Mouse (Mus musculus) adrenal gland, postnatal 4 days (tissue): Measurements from ENCODE around the gene Ncoa1. TPM values are rescaled to one million over a fixed set of nuclear protein-coding genes. Genes with fewer than 3 reads are reported as not detected.
"Not testable (repeated sequence)": the region's sequence is repeated elsewhere in the genome, so short reads cannot be mapped to it uniquely, and the experiment has no call there.

ENCODE experiments used
- DNase-seq, 2 experiments: peaks; one replicate each; pipeline ENCODE4 v3.0.0; 2021 to 2022; ENCODE audit warnings: low spot score in 2 of 2, mixed read lengths in 2 of 2
- total RNA-seq, 2 experiments: library from RNA; stranded (reverse); gene quantifications; 2 replicates each; pipeline ENCODE4 v1.2.3; 2021

Ncoa1 gene
- total RNA-seq, 2 experiments from 2014 or later = 47.5 to 48.2 TPM

DNA sequence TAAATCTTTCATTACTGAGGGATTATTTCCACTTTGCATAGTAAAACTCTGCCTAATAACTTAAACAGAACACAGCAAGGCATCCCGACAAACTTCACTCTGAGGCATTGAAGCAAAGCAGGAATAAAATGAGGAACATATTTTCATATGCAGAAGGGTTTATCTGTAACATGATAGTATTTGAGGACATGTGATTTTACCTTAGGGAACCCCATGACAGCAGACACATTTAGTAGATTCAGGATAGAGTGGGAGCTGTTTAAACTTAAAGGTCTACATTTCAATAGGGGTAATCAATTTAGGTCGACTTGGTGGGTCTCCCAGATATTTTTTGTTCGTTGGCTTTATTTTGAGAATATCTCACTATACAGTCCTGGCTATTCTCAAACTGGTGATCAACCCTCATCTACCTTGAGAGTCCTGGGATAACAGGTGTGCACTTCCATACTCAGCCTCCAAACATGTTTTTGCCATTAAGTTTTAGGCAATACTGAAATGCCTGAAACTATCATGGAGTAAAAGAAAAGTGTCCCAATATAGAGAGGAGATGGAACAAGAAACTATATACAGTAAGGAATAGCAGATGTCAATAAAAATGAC lies 136.6 kb downstream of the Ncoa1 start:
- DNase-seq = no peak

DNA sequence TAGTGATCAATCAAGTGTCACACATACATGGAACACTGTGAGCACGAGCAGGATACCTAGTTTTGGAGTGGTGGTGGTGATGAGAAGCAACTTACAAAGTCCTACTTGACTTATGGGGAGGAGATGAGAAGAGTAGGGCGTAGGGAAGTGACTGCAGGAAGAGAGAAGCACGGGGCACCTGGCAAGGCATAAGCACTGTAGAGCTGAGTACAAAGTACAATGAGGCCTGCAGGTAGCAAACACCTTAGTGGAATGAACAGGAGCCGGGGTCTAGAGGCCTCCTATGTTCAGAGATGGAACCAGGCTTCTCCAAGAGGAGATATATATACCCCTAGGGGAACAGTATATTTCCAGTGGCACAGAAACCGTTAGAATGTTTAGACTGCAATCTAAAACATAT lies 153.4 kb downstream of the Ncoa1 start:
- DNase-seq = no peak

- DNase-seq = no peak
These were observed 154.8 kb downstream of the Ncoa1 start for GRCm38 (mm10) chr12:4322227-4322626.

- DNase-seq = no peak
These were observed 163.2 kb downstream of the Ncoa1 start for GRCm38 (mm10) chr12:4313824-4314223.

DNA sequence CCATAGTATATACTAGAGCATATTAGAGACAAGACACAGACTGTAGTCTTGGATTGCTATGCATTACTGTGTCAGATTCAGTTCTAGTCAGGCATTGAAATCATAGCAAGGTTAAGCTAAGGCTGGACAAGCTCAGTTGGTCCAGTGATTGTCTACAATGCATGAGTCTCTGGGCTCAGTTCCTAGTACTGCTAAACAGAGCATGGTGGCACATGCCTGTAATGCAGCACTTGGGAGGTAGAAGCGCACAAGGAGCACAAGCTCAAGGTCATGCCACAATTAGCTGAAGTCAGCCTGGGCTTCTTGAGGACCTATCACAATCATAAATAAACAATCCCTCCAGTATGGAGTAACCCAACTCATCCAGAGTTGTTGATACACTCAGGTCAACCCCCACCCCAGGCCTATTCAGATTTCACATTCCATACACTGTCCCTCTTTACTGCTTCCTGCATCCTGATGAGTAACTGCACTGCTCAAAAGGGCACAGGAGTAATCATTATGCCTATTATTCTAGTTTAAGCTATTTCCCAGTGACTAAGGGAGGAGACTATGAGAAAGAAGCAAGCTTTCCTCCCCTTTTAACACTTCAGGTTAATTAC lies 170.2 kb downstream of the Ncoa1 start:
- no peak for DNase-seq

DNA sequence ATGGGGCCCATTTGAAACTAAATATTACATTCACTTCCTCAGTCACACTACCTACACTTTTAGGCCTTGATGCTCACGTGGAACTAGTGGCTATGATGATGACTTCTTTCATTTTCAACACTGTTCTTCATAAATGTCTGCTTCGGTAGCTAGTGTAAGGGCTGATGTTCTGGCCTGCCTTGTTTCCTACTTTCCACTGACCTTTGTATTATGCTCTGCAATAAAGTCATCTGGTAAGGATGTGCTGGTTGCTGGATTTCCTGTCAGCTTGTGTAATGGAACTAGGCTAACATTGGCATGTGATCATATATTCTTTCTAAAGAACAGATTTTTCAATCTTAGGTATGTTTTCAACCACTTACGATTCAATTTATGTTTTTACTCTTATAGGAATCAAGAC lies 177.7 kb downstream of the Ncoa1 start:
- DNase-seq = no peak

DNA sequence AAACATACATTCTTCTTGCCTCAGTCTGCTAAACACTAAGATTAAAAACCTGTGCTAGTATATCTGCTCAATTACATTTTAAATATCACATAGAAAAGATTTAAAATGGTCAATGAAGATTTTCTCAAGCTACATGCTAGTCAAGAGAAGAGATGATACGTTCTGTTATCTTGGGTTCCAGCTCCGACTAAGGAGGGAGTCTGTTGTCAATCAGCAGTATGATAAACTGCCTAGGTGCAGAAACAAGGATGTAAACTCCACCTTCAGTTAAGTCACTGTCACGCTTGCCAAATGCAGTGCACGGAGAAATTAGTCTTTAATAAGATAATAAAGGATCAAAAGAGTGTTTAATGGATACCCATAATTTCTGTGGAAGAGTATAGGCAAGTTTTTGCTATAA lies 178.4 kb downstream of the Ncoa1 start:
- no peak for DNase-seq

DNA sequence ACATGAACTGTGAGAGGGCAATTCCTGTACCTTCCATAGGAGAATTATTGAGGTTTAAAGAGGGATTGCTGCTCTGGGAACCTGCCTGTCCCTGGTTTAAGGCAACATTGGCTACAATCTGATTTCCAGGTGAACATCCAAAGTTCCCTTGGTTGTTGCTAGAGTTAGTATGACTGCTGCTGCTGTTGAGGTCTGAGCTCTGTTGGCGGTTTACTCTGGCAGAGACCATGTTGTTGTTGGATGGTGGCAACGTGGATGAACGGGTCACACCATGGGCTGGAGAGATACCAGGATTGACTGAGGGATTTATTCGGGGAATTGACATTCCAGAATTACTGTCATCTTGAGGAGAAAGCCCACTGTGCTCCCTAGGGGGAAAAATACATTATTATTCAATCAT lies 181.1 kb downstream of the Ncoa1 start:
- no peak for DNase-seq

GRCm38 (mm10) chr12:4295281-4295680 lies 181.7 kb downstream of the Ncoa1 start:
- DNase-seq = no peak

- no peak for DNase-seq
These were observed 183.2 kb downstream of the Ncoa1 start for GRCm38 (mm10) chr12:4293813-4294212.

- no peak for DNase-seq
These were observed 191.8 kb downstream of the Ncoa1 start for GRCm38 (mm10) chr12:4285186-4285585.

- DNase-seq = no peak
These were observed 197.1 kb downstream of the Ncoa1 start for GRCm38 (mm10) chr12:4279878-4280277.

DNA sequence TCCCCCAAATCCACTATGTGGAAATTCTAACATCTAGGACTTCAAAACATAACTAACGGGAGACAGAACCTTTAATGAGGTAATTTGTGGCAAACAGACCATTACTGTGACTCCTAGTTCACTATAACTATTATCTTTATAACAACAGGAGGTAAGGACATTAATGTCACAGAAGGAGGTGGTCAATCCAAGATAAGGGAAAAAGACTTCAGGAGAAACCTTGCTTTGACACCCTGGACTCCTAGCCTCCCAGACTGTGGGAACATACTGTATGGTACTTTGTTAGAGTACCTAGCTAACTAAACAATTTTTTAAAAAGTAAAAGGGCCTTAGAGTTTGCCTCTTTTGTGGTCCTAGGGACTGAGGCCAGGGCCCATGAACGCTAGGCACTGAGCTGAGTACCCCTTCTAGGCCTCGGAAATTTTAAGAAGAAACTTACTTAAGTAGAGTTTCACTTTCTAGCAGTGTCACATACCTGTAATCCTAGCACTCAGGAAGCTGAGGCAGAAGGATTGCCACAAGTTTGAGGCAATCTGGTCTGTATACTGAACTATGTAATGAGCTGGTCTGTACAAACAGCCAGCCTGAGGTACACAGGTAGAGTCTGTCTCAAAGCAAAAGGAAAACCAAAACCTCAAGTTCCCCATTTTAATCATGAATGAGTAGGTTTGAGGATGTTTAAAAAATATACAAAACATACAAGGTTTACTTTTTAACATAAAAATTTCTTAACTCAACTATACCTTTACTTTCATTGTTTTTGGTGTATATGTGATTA lies 197.8 kb downstream of the Ncoa1 start:
- no peak for DNase-seq

- DNase-seq = no peak
These were observed 205.9 kb downstream of the Ncoa1 start for GRCm38 (mm10) chr12:4271078-4271477.

DNA sequence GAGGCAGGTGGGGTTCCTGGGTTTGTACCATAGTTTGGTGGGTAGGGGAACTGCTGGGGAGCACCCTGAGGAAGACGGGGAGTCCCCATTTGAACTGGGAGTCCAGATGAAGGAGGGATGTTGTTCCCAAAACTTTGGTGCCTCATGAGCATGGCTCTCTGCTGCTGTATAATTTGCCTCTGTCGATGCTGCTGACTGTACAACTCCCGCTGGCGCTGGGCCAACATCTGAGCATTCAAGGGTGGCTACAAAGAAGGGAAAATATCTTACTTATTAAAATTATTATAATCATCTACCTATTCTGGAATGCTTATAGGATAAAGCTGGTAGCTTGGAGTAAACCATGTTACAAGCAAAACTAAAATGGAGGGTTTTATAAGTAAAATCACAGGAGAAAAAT lies 209.2 kb downstream of the Ncoa1 start:
- no peak for DNase-seq

GRCm38 (mm10) chr12:4252742-4253655 lies 224.0 kb downstream of the Ncoa1 start:
- no peak for DNase-seq

GRCm38 (mm10) chr12:4249786-4250185 lies 227.2 kb downstream of the Ncoa1 start:
- no peak for DNase-seq

- no peak for DNase-seq
These were observed 231.2 kb downstream of the Ncoa1 start for GRCm38 (mm10) chr12:4245742-4246141.

GRCm38 (mm10) chr12:4243805-4244204 lies 233.2 kb downstream of the Ncoa1 start:
- DNase-seq = no peak

DNA sequence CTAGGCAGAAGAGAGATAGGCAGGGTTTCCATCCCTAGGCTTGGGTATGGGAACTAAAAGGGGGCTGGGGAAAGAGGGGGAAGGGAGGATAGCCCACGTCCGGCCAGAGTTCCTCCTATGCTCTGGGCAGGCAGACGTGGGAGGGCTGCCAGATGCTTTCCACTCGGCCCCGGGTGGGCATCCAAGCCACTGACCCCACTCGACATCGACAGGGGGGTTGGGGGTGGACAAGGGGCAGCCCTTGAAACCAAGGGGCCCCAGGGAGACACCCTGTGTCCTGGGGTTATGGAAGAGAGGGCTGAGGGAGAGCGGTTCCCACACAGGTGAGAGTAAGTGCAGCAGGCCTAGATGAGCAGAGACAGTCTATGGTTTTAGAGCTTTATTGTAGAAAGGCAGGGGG lies 236.7 kb downstream of the Ncoa1 start:
- not testable (repeated sequence) for DNase-seq

- no peak for DNase-seq
These were observed 239.5 kb downstream of the Ncoa1 start for GRCm38 (mm10) chr12:4237481-4237880.
